Mouse (Mus musculus) left cerebral cortex, adult 2 months (tissue): ENCODE measurements at regions not wholly inside any gene's neighbourhood (a gene's known extent, or its start where the extent isn't known, plus 50 kb on each side); places are given as distances from the start of the nearest gene placed in this dataset.

Experiments used
- DNase-seq, 2 experiments: peaks; one replicate each; pipeline ENCODE4 v3.0.0; 2021 to 2022; ENCODE audit warnings: low spot score in 2 of 2, mixed read lengths in 1 of 2; ENCODE audit errors: extremely low spot score in 1 of 2
- H3K27ac ChIP-seq: fragments of 200-600 bp; 2 replicates; pipeline ENCODE4 v1.8.1; 2022
- H3K4me3 ChIP-seq: fragments of 200-600 bp; 2 replicates; pipeline ENCODE4 v1.8.1; 2022
- CTCF ChIP-seq: fragments of 200-600 bp; IDR thresholded peaks from 2 replicates; pipeline ENCODE4 v1.8.1; 2022; ENCODE audit warnings: antibody characterized with exemption, mild to moderate bottlenecking, moderate library complexity
- intact Hi-C: fragments of 180-260 bp; cut with DNase I; formaldehyde crosslinking; loops from one replicate; pipeline ENCODE4 v1.15.1; 2025

GRCm38 (mm10) chr6:127207308-127207707 lies 55.3 kb upstream of the Ccnd2 start:
- Histone ChIP-seq H3K27ac (no peak overlapping the region), H3K4me3 (no peak overlapping the region)
- no peak for TF ChIP-seq CTCF
- DNase-seq = no peak
- intact Hi-C loops = no loop called here

- no peak overlapping the region for H3K27ac ChIP-seq
- intact Hi-C loops = no loop called here
- H3K4me3 ChIP-seq = no peak overlapping the region
- no peak for TF ChIP-seq CTCF
- DNase-seq = no peak
Measured at GRCm38 (mm10) chr6:127213355-127213754, 61.4 kb upstream of the Ccnd2 start.

- intact Hi-C loops = loop anchor here (5.0 kb wide), 1 partner anchor 69 kb away; no protein-coding TSS in a partner anchor
- no peak for DNase-seq
- no peak for TF ChIP-seq CTCF
- no peak overlapping the region for H3K4me3 ChIP-seq
- no peak overlapping the region for H3K27ac ChIP-seq
Measured at GRCm38 (mm10) chr6:127215915-127216314, 63.9 kb upstream of the Ccnd2 start.

GRCm38 (mm10) chr6:127218634-127219445 lies 66.8 kb upstream of the Ccnd2 start:
- peak in 1 of 2 experiments; percentile 15 for DNase-seq
- TF ChIP-seq CTCF = no peak
- intact Hi-C loops = loop anchor here (5.0 kb wide), 1 partner anchor 72 kb away; no protein-coding TSS in a partner anchor

GRCm38 (mm10) chr6:127219446-127219802 lies 67.4 kb upstream of the Ccnd2 start:
- intact Hi-C loops = loop anchor here (5.0 kb wide), 1 partner anchor 72 kb away; no protein-coding TSS in a partner anchor
- Histone ChIP-seq H3K27ac (no peak overlapping the region), H3K4me3 (0 out of 2 replicates have a peak overlapping the region, but pooled peaks have one; percentile 4)
- TF ChIP-seq CTCF = no peak
- DNase-seq = no peak

More at GRCm38 (mm10) chr6:127218634-127219445, 66.8 kb upstream of the Ccnd2 start:
- Histone ChIP-seq H3K4me3 (0 out of 2 replicates have a peak overlapping the region, but pooled peaks have one; percentile 4), H3K27ac (no peak overlapping the region)

- DNase-seq = no peak
- intact Hi-C loops = no loop called here
- Histone ChIP-seq H3K4me3 (no peak overlapping the region), H3K27ac (no peak overlapping the region)
- TF ChIP-seq CTCF = no peak
Measured at GRCm38 (mm10) chr6:127226242-127226983, 74.4 kb upstream of the Ccnd2 start.

GRCm38 (mm10) chr6:127236510-127237109 lies 84.6 kb upstream of the Ccnd2 start:
- intact Hi-C loops = no loop called here
- DNase-seq = peak in 1 of 2 experiments; percentile 11
- no peak overlapping the region for H3K27ac ChIP-seq

GRCm38 (mm10) chr6:127237168-127237567 lies 85.2 kb upstream of the Ccnd2 start:
- TF ChIP-seq CTCF = no peak
- H3K27ac ChIP-seq = no peak overlapping the region
- intact Hi-C loops = no loop called here
- H3K4me3 ChIP-seq = no peak overlapping the region
- no peak for DNase-seq

More at GRCm38 (mm10) chr6:127236510-127237109, 84.6 kb upstream of the Ccnd2 start:
- no peak overlapping the region for H3K4me3 ChIP-seq
- no peak for TF ChIP-seq CTCF

GRCm38 (mm10) chr6:127239529-127240471 lies 87.8 kb upstream of the Ccnd2 start:
- Histone ChIP-seq H3K4me3 (no peak overlapping the region), H3K27ac (no peak overlapping the region)
- no peak for DNase-seq
- intact Hi-C loops = no loop called here
- no peak for TF ChIP-seq CTCF

- no peak overlapping the region for H3K4me3 ChIP-seq
- intact Hi-C loops = no loop called here
- DNase-seq = no peak
- no peak overlapping the region for H3K27ac ChIP-seq
- TF ChIP-seq CTCF = no peak
Measured at GRCm38 (mm10) chr6:127240472-127241375, 88.7 kb upstream of the Ccnd2 start.
